Mouse (Mus musculus) midbrain, postnatal 0 days (tissue): ENCODE measurements around the gene Mtg2. TPM values are rescaled to one million over a fixed set of nuclear protein-coding genes. Genes with fewer than 3 reads are reported as not detected.
A peak's percentile ranks its signal among the peaks of the same experiment; 100 is the strongest.

Source experiments
- ATAC-seq: fragments of 200-750 bp; cut with Nextera tagmentation; 2 replicates; pipeline ENCODE4 v1.8.0; 2017; ENCODE audit warnings: moderate number of reproducible peaks, mild to moderate bottlenecking, moderate TSS enrichment, moderate library complexity; ENCODE audit not compliant: low FRiP score
- DNase-seq: peaks from one replicate; pipeline ENCODE4 v3.0.0-alpha.2; 2015; ENCODE audit warnings: low spot score
- H3K27ac ChIP-seq: fragments of 300-500 bp; sonication (generic); 2 replicates; pipeline ENCODE4 v1.5.1; 2014; ENCODE audit warnings: low read depth, mild to moderate bottlenecking, low read length, mixed read lengths
- H3K27me3 ChIP-seq: fragments of 300-500 bp; sonication (generic); 2 replicates; pipeline ENCODE4 v1.6.1; 2014; ENCODE audit warnings: low read length, control low read depth, mixed read lengths; ENCODE audit not compliant: insufficient read depth
- H3K36me3 ChIP-seq: fragments of 300-500 bp; sonication (generic); 2 replicates; pipeline ENCODE4 v1.6.1; 2014; ENCODE audit warnings: low read length, control low read depth, mixed read lengths; ENCODE audit not compliant: insufficient read depth
- H3K4me1 ChIP-seq: fragments of 300-500 bp; sonication (generic); 2 replicates; pipeline ENCODE4 v1.6.1; 2014; ENCODE audit warnings: mild to moderate bottlenecking, control low read depth, antibody characterized with exemption, low read length, mixed read lengths; ENCODE audit not compliant: insufficient read depth
- H3K4me2 ChIP-seq: fragments of 300-500 bp; sonication (generic); 2 replicates; pipeline ENCODE4 v1.6.1; 2014; ENCODE audit warnings: low read depth, mild to moderate bottlenecking, low read length, mixed read lengths; ENCODE audit not compliant: poor library complexity, severe bottlenecking
- H3K4me3 ChIP-seq: fragments of 300-500 bp; sonication (generic); 2 replicates; pipeline ENCODE4 v1.5.1; 2014; ENCODE audit warnings: low read depth, mild to moderate bottlenecking, low read length, moderate library complexity
- H3K9ac ChIP-seq: fragments of 300-500 bp; sonication (generic); replicated peaks from 2 replicates; pipeline ENCODE4 v1.6.1; 2014; ENCODE audit warnings: mild to moderate bottlenecking, low read length, moderate library complexity, mixed read lengths; ENCODE audit not compliant: poor library complexity, severe bottlenecking
- H3K9me3 ChIP-seq: fragments of 300-500 bp; sonication (generic); 2 replicates; pipeline ENCODE4 v1.6.1; 2016; ENCODE audit warnings: low read length, control low read depth
- CTCF ChIP-seq: IDR thresholded peaks from 2 replicates; pipeline ENCODE4 v1.5.1; 2016; ENCODE audit warnings: antibody characterized with exemption, mild to moderate bottlenecking
- WGBS: fragments of 180-500 bp; shearing (Covaris S2); extraction: QIAGEN DNeasy Blood & Tissue Kit; methylation state at CpG from one replicate; pipeline ENCODE4 v1.1.7; 2014; 5-methylcytosine and 5-hydroxymethylcytosine counted together
- polyA plus RNA-seq: library from polyadenylated mRNA; unstranded; fragments of >200 nt; fragmentation: Nextera tagmentation; extraction: Ambion mirVana; gene quantifications from 2 replicates; pipeline ENCODE4 v1.2.1, GENCODE M21; 2015
- total RNA-seq: library from RNA; depleted of rRNA; stranded (reverse); fragments of >200 nt; gene quantifications from 2 replicates; pipeline ENCODE4 v1.2.3, GENCODE M21; 2014

The Mtg2 gene
- total and polyA plus RNA-seq, 2 experiments from 2014 or later, result 18.0 to 27.3 TPM

DNA sequence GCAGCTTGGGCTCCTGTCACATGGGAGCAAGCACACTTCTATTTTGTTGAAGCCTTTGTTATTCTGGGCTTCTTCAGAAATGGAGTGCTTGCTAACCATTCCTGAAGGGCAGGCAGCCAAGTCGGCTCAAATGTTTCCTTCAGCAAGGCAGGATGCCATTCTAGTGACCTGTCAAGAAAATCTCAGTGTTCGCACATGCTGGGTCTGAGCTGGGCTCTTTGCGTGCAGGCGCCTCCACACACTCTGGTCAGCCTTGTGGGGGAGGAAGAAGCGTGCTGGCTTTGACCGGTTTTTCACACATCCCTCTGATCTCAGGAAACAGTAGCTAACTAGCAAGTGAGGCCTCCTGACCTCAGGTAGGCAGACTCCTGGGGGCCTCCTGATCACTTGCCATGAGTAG lies 44.9 kb downstream of the Mtg2 start:
- no peak overlapping the region for H3K9ac ChIP-seq
- no peaks in the 10 kb centered on the region for H3K36me3 ChIP-seq
- DNase-seq (no peak), ATAC-seq (no peak)
- TF ChIP-seq CTCF, result no peak
- H3K27ac ChIP-seq, result no peak overlapping the region; the same call in 1 of the 2 replicates
- no peaks in the 10 kb centered on the region for H3K27me3 ChIP-seq
- H3K4me2 ChIP-seq, result no peak overlapping the region
- 23% methylated on average over 6 of the region's 6 CpGs for WGBS
- peaks cover 21% of the 10 kb centered on the region for H3K4me1 ChIP-seq
- H3K9me3 ChIP-seq, result no peaks in the 10 kb centered on the region
- no peak overlapping the region for H3K4me3 ChIP-seq

DNA sequence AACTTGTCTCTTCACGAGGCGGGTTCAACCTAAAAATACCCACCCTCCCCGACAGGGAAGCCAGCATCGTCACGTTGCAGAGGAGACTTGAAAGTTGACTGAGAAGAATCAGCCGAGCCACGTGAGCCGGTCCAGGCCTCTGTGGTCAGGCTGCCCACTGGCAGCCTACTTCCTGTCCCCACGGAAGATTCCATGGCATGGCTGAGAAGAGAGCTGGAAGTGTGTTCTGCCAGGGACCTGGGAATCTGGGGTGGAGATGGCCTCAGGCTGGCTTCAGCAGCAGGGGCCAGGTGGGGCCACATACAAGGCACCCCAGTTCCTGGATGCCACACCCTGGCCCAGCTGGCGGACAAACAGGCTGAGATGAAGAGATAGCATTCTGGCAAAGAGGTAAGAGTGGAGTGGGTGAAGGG lies 45.7 kb downstream of the Mtg2 start:
- ATAC-seq, result no peak
- peaks cover 21% of the 10 kb centered on the region for H3K4me1 ChIP-seq

DNA sequence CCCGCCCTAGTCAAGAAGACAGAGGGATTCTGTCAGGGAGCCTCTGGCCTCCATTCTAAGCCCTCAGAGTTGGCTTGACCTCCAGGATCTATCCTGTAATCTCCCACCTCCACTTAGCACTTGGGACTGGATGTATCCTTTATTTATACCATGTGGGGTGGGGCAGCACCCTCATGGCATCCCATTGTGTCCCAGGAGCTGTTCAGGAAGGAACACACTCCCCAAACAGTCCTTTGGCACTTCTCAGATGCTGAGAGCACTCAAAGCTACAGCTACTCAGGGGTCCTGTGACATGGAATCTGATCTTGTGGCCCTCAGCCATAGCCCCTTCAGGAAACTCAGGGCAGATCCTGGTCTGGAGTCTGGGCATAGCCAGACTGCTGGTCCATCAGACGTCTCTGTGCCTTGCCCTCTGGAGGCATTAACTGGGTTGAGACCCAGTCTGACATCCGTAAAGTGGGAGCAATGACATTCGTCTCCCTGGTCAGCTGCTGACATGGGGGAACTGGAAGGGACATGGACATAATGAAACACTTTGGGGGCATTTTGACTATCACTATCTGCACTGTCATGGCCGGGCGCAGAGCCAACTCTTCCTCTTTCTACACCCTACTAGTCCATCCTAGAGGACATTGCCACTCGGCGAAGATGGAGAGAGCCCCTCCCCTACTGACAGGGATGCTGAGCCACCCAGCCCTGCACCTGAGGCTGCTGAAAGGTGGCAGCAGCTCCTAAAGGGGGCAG lies 46.5 kb downstream of the Mtg2 start:
- Histone ChIP-seq H3K27me3 (no peaks in the 10 kb centered on the region), H3K4me3 (no peak overlapping the region), H3K9me3 (no peaks in the 10 kb centered on the region), H3K4me1 (peaks cover 21% of the 10 kb centered on the region), H3K36me3 (no peaks in the 10 kb centered on the region), H3K9ac (no peak overlapping the region), H3K4me2 (no peak overlapping the region), H3K27ac (no peak overlapping the region)
- WGBS, result 68% methylated on average over 8 of the region's 8 CpGs
- ATAC-seq (no peak), DNase-seq (no peak)
- TF ChIP-seq CTCF, result no peak

More for the DNA sequence above, 45.7 kb downstream of the Mtg2 start:
- H3K4me3 ChIP-seq, result no peak overlapping the region
- no peak for DNase-seq
- no peaks in the 10 kb centered on the region for H3K9me3 ChIP-seq
- no peak overlapping the region for H3K27ac ChIP-seq
- H3K4me2 ChIP-seq, result no peak overlapping the region
- H3K27me3 ChIP-seq, result no peaks in the 10 kb centered on the region
- H3K36me3 ChIP-seq, result no peaks in the 10 kb centered on the region
- 74% methylated on average over 10 of the region's 10 CpGs for WGBS
- no peak for TF ChIP-seq CTCF
- H3K9ac ChIP-seq, result no peak overlapping the region

DNA sequence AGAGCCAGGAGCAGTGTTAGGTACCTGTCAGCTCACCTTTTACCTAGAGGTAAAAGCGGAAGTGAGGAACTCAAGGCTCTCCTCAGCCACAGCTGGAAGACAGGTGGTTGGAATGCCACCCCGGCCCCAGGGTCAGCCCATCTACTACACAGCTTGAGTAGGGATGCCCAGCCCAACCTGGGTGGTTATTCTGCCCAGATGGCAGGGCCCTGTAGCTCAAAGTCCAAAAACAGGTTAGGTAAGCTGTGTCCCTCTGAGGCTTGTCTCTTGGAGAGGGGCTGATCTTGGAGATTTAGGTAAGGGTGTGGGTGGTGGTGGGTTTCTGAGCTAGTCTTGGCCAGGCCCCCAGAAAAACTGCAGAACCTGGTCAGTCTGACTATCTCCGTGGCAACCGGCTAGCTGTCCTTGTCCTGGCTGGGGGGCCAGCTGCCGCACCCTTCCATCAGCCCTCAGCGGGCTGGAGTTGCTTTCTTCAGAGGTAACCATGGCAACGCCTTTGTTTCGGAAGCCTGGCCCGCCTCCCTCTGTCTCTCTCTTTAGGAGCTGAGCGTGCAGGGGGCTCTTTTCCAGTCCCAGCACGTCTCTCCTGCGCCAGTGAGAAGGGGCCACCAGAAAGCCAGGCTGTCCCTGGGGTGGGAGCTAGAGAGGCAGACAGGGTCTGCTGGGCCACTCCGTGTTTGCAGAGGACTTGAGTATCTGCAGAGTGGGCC lies 47.3 kb downstream of the Mtg2 start:
- Histone ChIP-seq H3K27me3 (no peaks in the 10 kb centered on the region), H3K36me3 (no peaks in the 10 kb centered on the region), H3K4me3 (no peak overlapping the region), H3K9ac (no peak overlapping the region; the same call in 1 of the 2 replicates), H3K4me2 (peak overlapping the region; percentile 95), H3K4me1 (peaks cover 21% of the 10 kb centered on the region), H3K9me3 (no peaks in the 10 kb centered on the region), H3K27ac (peak overlapping the region; percentile 55)
- ATAC-seq, result no peak; the same call in 1 of the 2 replicates
- peak; percentile 80 for DNase-seq
- 9% methylated on average over 13 of the region's 13 CpGs for WGBS
- no peak for TF ChIP-seq CTCF

DNA sequence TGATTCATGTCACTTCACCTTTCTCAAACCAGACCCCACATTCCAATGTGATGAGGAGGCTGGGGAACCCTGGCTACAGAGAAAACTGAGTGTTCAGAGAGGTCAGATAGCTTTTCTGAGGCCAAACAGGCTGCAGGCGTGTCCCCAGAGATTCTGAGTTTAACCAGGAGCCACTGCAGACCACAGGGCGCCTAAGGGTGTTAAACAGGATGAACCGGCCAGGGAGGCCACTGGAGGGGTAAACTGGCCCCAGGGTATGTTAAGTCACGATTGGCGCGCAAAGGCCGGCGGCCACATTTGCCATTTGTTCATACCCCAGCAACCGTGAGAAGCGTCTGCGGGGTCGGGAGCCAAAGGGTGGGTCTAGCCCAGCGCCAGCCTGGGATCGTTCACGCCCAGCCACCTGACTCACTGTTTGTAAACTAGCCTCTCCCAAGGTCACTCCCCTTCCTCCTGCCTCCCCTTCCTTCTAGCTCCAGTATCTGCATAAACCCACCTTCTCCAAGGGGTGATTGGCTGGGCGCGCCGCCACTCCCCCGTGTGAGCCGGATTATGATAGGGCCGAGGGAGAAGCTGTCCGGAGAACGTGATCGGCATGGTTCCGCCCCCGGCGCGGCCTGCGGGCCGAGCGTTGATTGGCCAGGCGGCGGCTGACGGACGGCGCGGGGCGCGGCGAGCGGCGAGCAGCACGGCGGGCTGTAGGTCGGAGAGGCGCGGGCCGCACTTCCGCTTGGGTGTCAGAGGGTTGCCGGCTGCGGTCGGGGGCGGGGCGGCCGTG lies 48.5 kb downstream of the Mtg2 start, which contains the start of gene Osbpl2:
Gene Osbpl2 (plus strand): TSS at position 646 of the 778 bp plus-strand sequence.
- TF ChIP-seq CTCF, result no peak
- Histone ChIP-seq H3K27me3 (no peaks in the 10 kb centered on the region), H3K4me1 (peaks cover 21% of the 10 kb centered on the region), H3K9me3 (no peaks in the 10 kb centered on the region), H3K4me3 (peak within 1 kb of the TSS; percentile 91), H3K36me3 (no peaks in the 10 kb centered on the region), H3K27ac (peak within 1 kb of the TSS; percentile 74), H3K9ac (peak within 1 kb of the TSS; percentile 90), H3K4me2 (peak within 1 kb of the TSS; percentile 95)
- 0% methylated on average over 55 of the region's 55 CpGs for WGBS
- peak; percentile 98 for ATAC-seq
- DNase-seq, result peak; percentile 98
